Mouse (Mus musculus): ENCODE data around the gene Terb2. TPM values are rescaled to one million over a fixed set of nuclear protein-coding genes. Genes with fewer than 3 reads are reported as not detected.
"Not testable (repeated sequence)": the region's sequence is repeated elsewhere in the genome, so short reads cannot be mapped to it uniquely, and the experiment has no call there.

Gene Terb2
- polyA plus RNA-seq, 1 experiment, result not detected

GRCm38 (mm10) chr2:122185086-122185485 is 986 bp upstream of the Terb2 start:
- 72% methylated on average over 4 of the region's 4 CpGs for WGBS
- Histone ChIP-seq H3K4me3 (replicated peaks; ENCODE audit: extremely low read depth, low read depth, low read length) (no peak overlapping the region), H3K4me1 (ENCODE audit: control insufficient read depth, insufficient read depth, low read length) (no peaks in the 10 kb centered on the region)
- no peak for DNase-seq
- no peak for TF ChIP-seq POLR2A (IDR thresholded peaks at IDR 0.05; ENCODE audit: borderline replicate concordance, extremely low read depth, low read depth, low read length)
- no peak for TF ChIP-seq CTCF (IDR thresholded peaks at IDR 0.05; ENCODE audit: insufficient read depth, low read length)

DNA sequence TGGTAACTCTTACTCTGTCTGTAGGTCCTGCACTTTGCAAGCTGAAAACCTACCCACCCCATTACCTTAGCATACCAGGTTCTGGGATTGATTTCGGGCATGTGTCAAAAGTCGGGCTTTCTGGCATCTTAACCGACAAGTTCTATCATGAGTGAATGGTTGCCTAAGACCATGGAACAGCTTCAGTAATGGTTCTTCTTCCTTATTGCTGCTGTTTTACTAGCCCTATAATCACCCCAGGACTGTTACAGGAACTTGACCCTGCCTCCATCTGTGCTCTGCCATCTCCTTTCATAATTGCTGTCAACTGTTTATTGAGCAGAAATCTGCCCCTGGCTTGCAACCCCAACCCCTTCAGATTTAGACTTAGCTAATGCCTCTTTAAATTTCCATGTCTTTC is 679 bp downstream of the Terb2 start:
- Histone ChIP-seq H3K4me3 (replicated peaks; ENCODE audit: extremely low read depth, low read depth, low read length) (no peak overlapping the region), H3K4me1 (ENCODE audit: control insufficient read depth, insufficient read depth, low read length) (no peaks in the 10 kb centered on the region)
- WGBS, result 91% methylated on average over 3 of the region's 3 CpGs
- DNase-seq, result no peak
- TF ChIP-seq POLR2A (IDR thresholded peaks at IDR 0.05; ENCODE audit: borderline replicate concordance, extremely low read depth, low read depth, low read length), result no peak
- TF ChIP-seq CTCF (IDR thresholded peaks at IDR 0.05; ENCODE audit: insufficient read depth, low read length), result no peak

DNA sequence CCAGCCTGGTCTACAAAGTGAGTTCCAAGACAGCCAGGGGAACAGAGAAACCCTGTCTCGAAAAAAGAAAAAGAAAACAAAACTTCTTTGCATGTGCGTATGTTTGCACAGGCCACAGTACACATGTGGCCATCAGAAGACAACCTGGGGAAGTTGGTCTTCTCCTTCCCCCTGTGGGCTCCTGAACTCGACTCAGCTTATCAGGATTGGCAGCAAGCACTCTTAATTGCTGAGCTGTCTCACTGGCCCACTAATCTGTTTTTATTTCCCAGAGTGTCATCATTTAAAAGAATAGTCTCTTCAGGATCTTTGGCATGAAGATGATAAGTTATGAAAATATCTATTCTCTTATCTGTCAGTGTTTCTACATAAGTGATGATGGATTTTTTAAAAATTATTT is 5.8 kb downstream of the Terb2 start:
- Histone ChIP-seq H3K4me1 (ENCODE audit: control insufficient read depth, insufficient read depth, low read length) (no peaks in the 10 kb centered on the region), H3K4me3 (replicated peaks; ENCODE audit: extremely low read depth, low read depth, low read length) (no peak overlapping the region)
- no peak for DNase-seq
- WGBS, result 67% methylated on average over 3 of the region's 3 CpGs
- TF ChIP-seq CTCF (IDR thresholded peaks at IDR 0.05; ENCODE audit: insufficient read depth, low read length) (no peak), POLR2A (IDR thresholded peaks at IDR 0.05; ENCODE audit: borderline replicate concordance, extremely low read depth, low read depth, low read length) (no peak)

DNA sequence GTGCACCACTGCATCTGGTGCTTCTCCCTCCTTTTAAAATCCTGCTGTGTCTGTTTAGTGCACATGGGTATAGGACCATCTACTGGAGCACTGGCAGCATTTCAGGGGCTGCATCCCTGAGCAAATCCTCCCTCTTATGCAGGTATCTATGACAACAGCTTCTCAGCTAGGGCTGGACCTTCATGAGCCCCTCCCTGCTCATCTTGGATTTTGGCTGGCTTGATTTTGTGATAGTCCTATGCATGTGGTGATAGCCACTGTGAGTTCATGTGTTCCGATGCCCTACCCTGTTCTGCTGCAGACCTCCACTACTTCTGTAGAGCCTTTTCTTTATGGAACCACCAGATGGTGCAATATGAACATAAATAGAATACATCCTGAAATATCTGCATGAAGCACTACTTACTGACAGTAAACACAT is 8.4 kb downstream of the Terb2 start:
- TF ChIP-seq POLR2A (IDR thresholded peaks at IDR 0.05; ENCODE audit: borderline replicate concordance, extremely low read depth, low read depth, low read length), result no peak
- TF ChIP-seq CTCF (IDR thresholded peaks at IDR 0.05; ENCODE audit: insufficient read depth, low read length), result peak; percentile 37; the same call in 1 of the 2 replicates
- WGBS, result 58% methylated on average over 1 of the region's 1 CpGs
- DNase-seq, result no peak

GRCm38 (mm10) chr2:122201501-122201900 is 15.4 kb downstream of the Terb2 start:
- 71% methylated on average over 1 of the region's 1 CpGs for WGBS

More for the DNA sequence above, 8.4 kb downstream of the Terb2 start:
- Histone ChIP-seq H3K4me3 (replicated peaks; ENCODE audit: extremely low read depth, low read depth, low read length) (no peak overlapping the region), H3K4me1 (ENCODE audit: control insufficient read depth, insufficient read depth, low read length) (no peaks in the 10 kb centered on the region)

DNA sequence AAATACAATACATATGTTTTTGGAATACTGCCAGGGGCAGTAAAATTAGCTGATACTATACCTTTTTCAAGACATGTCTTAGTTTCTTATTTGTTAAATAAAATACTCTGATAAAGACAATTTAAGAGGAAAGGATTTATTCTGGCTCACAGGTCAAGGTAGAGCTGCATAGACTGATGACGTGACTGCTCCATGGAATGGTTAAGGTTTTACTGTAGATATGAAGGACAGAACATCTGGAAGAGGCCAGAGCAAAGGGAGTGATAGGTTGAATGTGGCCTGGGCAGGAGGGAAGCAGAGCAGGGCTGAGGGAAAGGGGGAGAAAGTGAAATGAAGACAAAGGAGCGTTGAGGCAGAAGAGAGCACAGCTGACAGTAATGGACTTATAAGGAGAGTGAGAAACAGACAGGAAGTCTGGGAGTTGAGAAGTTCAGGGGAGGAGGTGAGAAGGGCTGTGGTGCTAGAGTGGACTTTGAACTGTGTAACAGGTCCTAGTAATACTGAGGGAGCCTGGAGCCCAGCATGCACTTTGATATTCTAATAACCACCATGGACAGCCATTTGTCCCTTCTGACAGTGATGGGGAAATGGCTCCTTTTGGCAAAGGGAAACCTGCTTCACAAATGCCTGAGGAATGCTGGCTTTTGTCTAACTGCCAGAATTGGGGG is 20.5 kb downstream of the Terb2 start:
- Histone ChIP-seq H3K4me1 (ENCODE audit: control insufficient read depth, insufficient read depth, low read length) (no peaks in the 10 kb centered on the region), H3K4me3 (replicated peaks; ENCODE audit: extremely low read depth, low read depth, low read length) (no peak overlapping the region)
- 53% methylated on average over 2 of the region's 2 CpGs for WGBS
- no peak for DNase-seq
- no peak for TF ChIP-seq POLR2A (IDR thresholded peaks at IDR 0.05; ENCODE audit: borderline replicate concordance, extremely low read depth, low read depth, low read length)
- TF ChIP-seq CTCF (IDR thresholded peaks at IDR 0.05; ENCODE audit: insufficient read depth, low read length), result no peak

More at GRCm38 (mm10) chr2:122201501-122201900, 15.4 kb downstream of the Terb2 start:
- no peak for DNase-seq
- TF ChIP-seq POLR2A (IDR thresholded peaks at IDR 0.05; ENCODE audit: borderline replicate concordance, extremely low read depth, low read depth, low read length), result no peak
- no peak for TF ChIP-seq CTCF (IDR thresholded peaks at IDR 0.05; ENCODE audit: insufficient read depth, low read length)
- Histone ChIP-seq H3K4me3 (replicated peaks; ENCODE audit: extremely low read depth, low read depth, low read length) (no peak overlapping the region), H3K4me1 (ENCODE audit: control insufficient read depth, insufficient read depth, low read length) (no peaks in the 10 kb centered on the region)

DNA sequence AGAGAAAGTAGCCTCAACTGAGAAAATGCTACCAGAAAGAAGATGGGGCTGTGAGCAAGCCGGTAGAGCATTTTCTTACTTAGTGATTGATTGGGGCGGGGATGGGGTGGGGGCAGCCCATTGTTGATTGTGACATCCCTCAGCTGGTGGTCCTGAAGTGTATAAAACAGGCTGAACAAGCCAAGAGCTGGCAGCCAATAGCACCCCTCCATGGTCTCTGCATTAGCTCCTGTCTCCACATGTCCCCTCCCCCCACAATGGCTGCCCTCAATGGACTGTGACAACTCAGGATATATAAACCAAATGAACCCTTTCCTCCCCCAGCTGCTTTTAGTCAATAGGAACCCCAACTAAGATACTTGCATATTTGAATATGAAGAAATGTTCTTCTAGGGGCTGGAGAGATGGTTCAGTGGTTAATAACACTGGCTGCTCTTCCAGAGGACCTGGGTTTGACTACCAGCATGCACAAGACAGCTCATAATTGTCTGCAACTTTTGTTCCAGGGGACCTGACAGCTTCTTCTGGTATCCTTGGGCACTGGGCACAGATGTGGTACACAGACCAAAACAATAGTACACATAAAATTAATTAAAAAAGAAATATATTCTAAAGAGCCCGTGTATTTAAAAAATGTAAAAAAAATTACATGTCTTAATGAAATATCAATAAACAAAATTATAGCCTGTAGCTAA is 24.6 kb downstream of the Terb2 start:
- WGBS, result 72% methylated on average over 3 of the region's 3 CpGs

GRCm38 (mm10) chr2:122217075-122217474 is 31.0 kb downstream of the Terb2 start:
- WGBS, result 86% methylated on average over 4 of the region's 4 CpGs
- not testable (repeated sequence) for H3K4me3 ChIP-seq (replicated peaks; ENCODE audit: extremely low read depth, low read depth, low read length)

More for the DNA sequence above, 24.6 kb downstream of the Terb2 start:
- DNase-seq, result no peak
- Histone ChIP-seq H3K4me3 (replicated peaks; ENCODE audit: extremely low read depth, low read depth, low read length) (no peak overlapping the region), H3K4me1 (ENCODE audit: control insufficient read depth, insufficient read depth, low read length) (no peaks in the 10 kb centered on the region)
- no peak for TF ChIP-seq POLR2A (IDR thresholded peaks at IDR 0.05; ENCODE audit: borderline replicate concordance, extremely low read depth, low read depth, low read length)
- TF ChIP-seq CTCF (IDR thresholded peaks at IDR 0.05; ENCODE audit: insufficient read depth, low read length), result no peak

DNA sequence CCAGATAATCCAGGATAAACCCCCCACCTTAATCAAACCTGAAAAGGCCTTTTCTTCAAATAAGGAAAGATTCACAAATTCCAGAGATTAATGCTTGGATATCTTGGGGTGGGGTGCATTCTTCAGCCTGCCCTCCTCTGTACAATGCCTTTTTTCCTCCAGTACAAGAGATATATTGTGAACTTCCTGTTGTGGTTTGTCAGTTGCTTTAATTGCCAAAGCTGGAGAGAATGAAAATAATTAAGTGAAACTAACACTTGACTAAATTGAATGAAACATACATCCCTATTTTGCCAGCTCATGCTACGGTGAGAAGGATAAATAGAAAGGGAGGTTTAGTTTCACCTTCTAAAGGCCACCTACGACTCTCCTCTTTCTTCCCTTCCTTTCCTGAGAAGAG is 32.2 kb downstream of the Terb2 start:
- no peak for TF ChIP-seq POLR2A (IDR thresholded peaks at IDR 0.05; ENCODE audit: borderline replicate concordance, extremely low read depth, low read depth, low read length)
- no peak for TF ChIP-seq CTCF (IDR thresholded peaks at IDR 0.05; ENCODE audit: insufficient read depth, low read length)
- 66% methylated on average over 2 of the region's 2 CpGs for WGBS
- Histone ChIP-seq H3K4me1 (ENCODE audit: control insufficient read depth, insufficient read depth, low read length) (no peaks in the 10 kb centered on the region), H3K4me3 (replicated peaks; ENCODE audit: extremely low read depth, low read depth, low read length) (no peak overlapping the region)
- DNase-seq, result no peak

More at GRCm38 (mm10) chr2:122217075-122217474, 31.0 kb downstream of the Terb2 start:
- DNase-seq; H3K4me1 ChIP-seq (ENCODE audit: control insufficient read depth, insufficient read depth, low read length): not testable (repeated sequence)

DNA sequence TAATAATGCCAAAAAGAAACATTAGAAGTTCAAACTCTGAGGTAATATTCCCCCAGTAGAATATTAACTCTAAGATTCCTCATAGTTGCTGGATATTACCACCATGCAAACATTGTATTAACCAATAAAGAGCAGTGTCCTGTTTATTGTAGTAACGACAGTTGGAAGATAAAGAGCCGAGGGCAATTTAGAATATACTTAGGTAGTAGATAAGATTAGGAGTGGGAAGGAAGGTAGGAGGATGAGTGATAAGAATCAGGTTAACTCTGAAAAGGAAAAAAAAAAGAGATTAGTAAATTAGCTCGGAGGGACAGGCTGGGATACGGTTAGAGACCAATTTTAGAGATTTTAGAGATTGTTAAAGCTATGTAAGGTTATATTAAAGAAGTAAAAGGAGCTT is 35.3 kb downstream of the Terb2 start:
- WGBS, result 35% methylated on average over 4 of the region's 4 CpGs
- TF ChIP-seq POLR2A (IDR thresholded peaks at IDR 0.05; ENCODE audit: borderline replicate concordance, extremely low read depth, low read depth, low read length) (no peak), CTCF (IDR thresholded peaks at IDR 0.05; ENCODE audit: insufficient read depth, low read length) (no peak)
- Histone ChIP-seq H3K4me1 (ENCODE audit: control insufficient read depth, insufficient read depth, low read length) (no peaks in the 10 kb centered on the region), H3K4me3 (replicated peaks; ENCODE audit: extremely low read depth, low read depth, low read length) (no peak overlapping the region)
- DNase-seq, result no peak
